Mouse (Mus musculus) brain, adult 10 weeks (tissue): ENCODE measurements around the gene Pnpla6. TPM values are rescaled to one million over a fixed set of nuclear protein-coding genes. Genes with fewer than 3 reads are reported as not detected.

Experiments
- polyA plus RNA-seq: library from polyadenylated mRNA; stranded (reverse); fragments of 350-450 nt; fragmentation: Illumina TruSeq; extraction: RNeasy Lipid Tissue Mini Kit (QIAGEN cat#74804); gene quantifications from one replicate; pipeline ENCODE4 v1.2.3, GENCODE M21; 2015; ENCODE audit warnings: low read depth, low replicate concordance

Pnpla6 gene
- 48.2 TPM for polyA plus RNA-seq

GRCm38 (mm10) chr8:3515260-3515671 is at the start of gene Pnpla6:
TSS of gene Pnpla6 (plus strand) at chr8:3515384.

GRCm38 (mm10) chr8:3467006-3467885 is 47.9 kb upstream of the Pnpla6 start, which contains the start of gene Pex11g:
TSS of gene Pex11g (minus strand) at chr8:3467680.

DNA sequence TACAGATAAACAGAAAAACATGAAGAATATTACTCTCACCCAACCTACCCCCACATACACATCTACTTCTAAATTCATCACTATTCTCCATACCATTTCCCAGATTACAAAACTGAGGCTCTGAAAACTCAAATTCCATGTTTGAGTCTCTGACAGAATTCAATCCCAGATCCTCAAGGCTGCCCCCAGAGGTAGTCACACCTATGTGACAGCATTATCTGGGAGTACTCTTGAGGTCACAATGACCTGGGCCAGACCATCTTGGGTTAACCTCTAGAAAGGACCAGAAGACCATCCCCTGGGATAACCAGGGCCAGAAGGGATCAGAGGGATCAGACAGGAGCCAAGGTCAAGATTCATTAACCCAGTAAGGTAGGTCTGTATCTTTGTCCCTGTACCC is 44.6 kb upstream of the Pnpla6 start, which contains the start of gene Tex45:
Tex45 (plus strand) TSS at position 301 of the 400 bp plus-strand sequence.

GRCm38 (mm10) chr8:3492901-3493844 is 22.0 kb upstream of the Pnpla6 start, which contains the start of gene Zfp358:
TSS of gene Zfp358 (plus strand) at chr8:3493138.

DNA sequence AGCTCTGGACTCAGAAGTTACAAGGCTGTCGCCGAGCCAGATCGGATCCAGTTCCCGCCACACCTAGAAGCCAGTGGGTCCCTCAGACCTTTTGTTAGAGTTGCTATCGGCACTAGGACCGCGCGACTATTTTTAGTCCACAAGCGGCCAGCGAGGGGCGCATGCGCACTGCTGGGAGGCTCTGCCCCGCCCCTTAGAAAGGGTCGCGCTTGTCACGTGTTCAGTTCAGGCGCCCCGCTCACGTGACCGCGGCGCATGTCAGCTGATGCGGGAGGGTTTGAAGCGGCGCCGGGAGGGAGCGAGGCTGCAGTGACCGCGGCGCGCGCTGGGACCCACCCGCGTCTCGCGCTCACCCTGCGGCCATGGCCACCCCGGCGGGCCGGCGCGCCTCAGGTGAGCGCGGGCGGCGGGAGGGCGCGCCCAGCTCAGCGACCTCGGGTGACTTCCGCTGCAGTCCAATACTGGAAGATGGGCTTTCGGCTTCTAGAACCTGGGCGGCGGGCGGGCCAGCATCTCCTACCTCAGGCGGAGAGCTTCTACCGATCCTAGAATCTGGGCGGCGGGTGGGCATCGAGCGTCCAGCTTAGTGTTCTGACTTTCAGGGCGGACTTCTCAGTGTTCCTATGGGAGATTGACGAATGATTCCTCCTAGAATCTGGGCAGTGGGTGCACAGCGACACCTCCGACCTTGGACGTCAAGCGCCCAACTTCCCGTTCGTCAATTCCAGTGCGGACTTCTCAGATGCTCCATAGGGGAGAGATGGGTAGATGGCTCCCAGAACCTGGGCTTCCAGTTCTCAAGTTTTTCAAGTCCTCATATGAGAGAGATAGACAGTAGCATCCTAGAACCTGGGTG is 14.7 kb upstream of the Pnpla6 start, which contains the start of gene Mcoln1:
Mcoln1 (plus strand) TSS at position 223 of the 856 bp plus-strand sequence.

GRCm38 (mm10) chr8:3567641-3568371 is 52.6 kb downstream of the Pnpla6 start, which contains the start of gene C330021F23Rik:
TSS of gene C330021F23Rik (plus strand) at chr8:3567990.

DNA sequence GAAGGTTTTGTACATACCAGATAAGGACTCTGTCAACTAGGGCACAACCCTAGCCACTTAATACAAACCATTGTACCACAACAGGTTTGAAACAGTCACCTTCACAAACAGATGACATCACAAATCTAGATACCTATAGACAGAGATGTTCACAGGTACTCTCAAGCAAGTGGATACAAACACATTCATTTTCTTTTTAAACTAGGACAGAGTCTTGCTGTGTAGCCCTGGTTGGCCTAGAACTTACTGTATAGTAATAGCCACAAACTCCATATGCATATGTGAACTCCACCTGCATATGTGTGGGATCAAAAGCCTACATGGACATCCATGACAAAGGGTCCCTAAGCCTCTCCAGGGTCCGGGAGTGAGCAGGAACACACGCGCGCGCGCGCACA is 71.8 kb downstream of the Pnpla6 start, which contains the start of gene Camsap3:
Camsap3 (plus strand) TSS at position 301 of the 398 bp plus-strand sequence.

Other genes starting within 250 kb of the Pnpla6 start
- gene Insr, start 235.8 kb upstream of the Pnpla6 start, polyA plus RNA-seq, result 14.8 TPM
- not detected for gene A430078G23Rik, start 162.0 kb upstream of the Pnpla6 start, polyA plus RNA-seq
- gene Arhgef18, start 122.4 kb upstream of the Pnpla6 start, polyA plus RNA-seq, result 24.5 TPM
- gene Pex11g, start 47.7 kb upstream of the Pnpla6 start, polyA plus RNA-seq, result 1.0 TPM
- not detected for gene Tex45, start 44.5 kb upstream of the Pnpla6 start, polyA plus RNA-seq
- 24.3 TPM for gene Zfp358, start 22.2 kb upstream of the Pnpla6 start, polyA plus RNA-seq
- 89.1 TPM for gene Mcoln1, start 14.9 kb upstream of the Pnpla6 start, polyA plus RNA-seq
- not detected for gene C330021F23Rik, start 52.6 kb downstream of the Pnpla6 start, polyA plus RNA-seq
- 25.7 TPM for gene Camsap3, start 71.9 kb downstream of the Pnpla6 start, polyA plus RNA-seq
- gene Xab2, start 105.9 kb downstream of the Pnpla6 start, polyA plus RNA-seq, result 31.6 TPM
- gene Pet100, start 106.2 kb downstream of the Pnpla6 start, polyA plus RNA-seq, result 90.1 TPM
- not detected for gene Pcp2, start 110.2 kb downstream of the Pnpla6 start, polyA plus RNA-seq
- 87.8 TPM for gene Stxbp2, start 115.6 kb downstream of the Pnpla6 start, polyA plus RNA-seq
- gene Retn, start 140.4 kb downstream of the Pnpla6 start, polyA plus RNA-seq, result 1.5 TPM
- gene Mcemp1, start 150.4 kb downstream of the Pnpla6 start, polyA plus RNA-seq, result 0.40 TPM
- gene Fcor, start 157.0 kb downstream of the Pnpla6 start, polyA plus RNA-seq, result 28.4 TPM
- 33.1 TPM for gene Trappc5, start 160.9 kb downstream of the Pnpla6 start, polyA plus RNA-seq
- gene Fcer2a, start 178.8 kb downstream of the Pnpla6 start, polyA plus RNA-seq, result not detected
- not detected for gene Clec4g, start 205.3 kb downstream of the Pnpla6 start, polyA plus RNA-seq
- 0.59 TPM for gene Cd209a, start 233.6 kb downstream of the Pnpla6 start, polyA plus RNA-seq